Mouse (Mus musculus) MEL (cell line): ENCODE results near the gene Pde10a. TPM values are rescaled to one million over a fixed set of nuclear protein-coding genes. Genes with fewer than 3 reads are reported as not detected.

Experiments
- DNase-seq: peaks from one replicate; pipeline ENCODE4 v3.0.0; 2011; ENCODE audit warnings: low read depth, low spot score
- H3K27ac ChIP-seq: 2 replicates; pipeline ENCODE4 v1.5.1; 2012; ENCODE audit warnings: low read depth, mild to moderate bottlenecking, control low read depth, low read length, moderate library complexity; ENCODE audit not compliant: control insufficient read depth
- H3K27me3 ChIP-seq, 2 experiments: fragments of 150-350 bp in 1 of 2; sonication (generic) in 1 of 2; 2 replicates each; pipeline ENCODE4 v1.6.1; 2012; ENCODE audit warnings: low read length in 2 of 2, mild to moderate bottlenecking in 2 of 2, improper control_type of control experiment in 1 of 2, moderate library complexity in 1 of 2; ENCODE audit not compliant: insufficient read depth in 2 of 2, control insufficient read depth in 1 of 2
- H3K36me3 ChIP-seq, 2 experiments: 2 replicates each; pipeline ENCODE4 v1.6.1; 2012 to 2014; ENCODE audit warnings: low read length in 2 of 2, improper control_type of control experiment in 1 of 2, inconsistent platforms in 1 of 2, mild to moderate bottlenecking in 1 of 2; ENCODE audit not compliant: insufficient read depth in 2 of 2, control insufficient read depth in 1 of 2
- H3K4me1 ChIP-seq, 2 experiments: fragments of 150-350 bp in 1 of 2; sonication (generic) in 1 of 2; 2 replicates each; pipeline ENCODE4 v1.6.1; 2012; ENCODE audit warnings: low read length in 2 of 2, improper control_type of control experiment in 1 of 2, mild to moderate bottlenecking in 1 of 2; ENCODE audit not compliant: insufficient read depth in 2 of 2, control insufficient read depth in 1 of 2
- H3K4me3 ChIP-seq, 2 experiments: fragments of 150-350 bp in 1 of 2; sonication (generic) in 1 of 2; 2 replicates each; pipeline ENCODE4 v1.5.1; 2012; ENCODE audit warnings: low read depth in 2 of 2, low read length in 2 of 2, mild to moderate bottlenecking in 2 of 2, moderate library complexity in 2 of 2, control low read depth in 1 of 2, improper control_type of control experiment in 1 of 2; ENCODE audit not compliant: control insufficient read depth in 1 of 2, insufficient read depth in 1 of 2
- H3K79me2 ChIP-seq: 2 replicates; pipeline ENCODE4 v1.6.1; 2012; ENCODE audit warnings: mild to moderate bottlenecking, low read length, moderate library complexity; ENCODE audit not compliant: control insufficient read depth, poor library complexity, insufficient read depth
- H3K9ac ChIP-seq: 2 replicates; pipeline ENCODE4 v1.6.1; 2012; ENCODE audit warnings: low read depth, mild to moderate bottlenecking, control low read depth, low read length, moderate library complexity; ENCODE audit not compliant: control insufficient read depth, poor library complexity, severe bottlenecking
- H3K9me3 ChIP-seq: fragments of 150-350 bp; sonication (generic); replicated peaks from 2 replicates; pipeline ENCODE4 v1.6.1; 2012; ENCODE audit warnings: mild to moderate bottlenecking, low read length, improper control_type of control experiment, moderate library complexity; ENCODE audit not compliant: insufficient read depth
- CHD2 ChIP-seq: IDR thresholded peaks from 2 replicates; pipeline ENCODE4 v1.6.1; 2011; ENCODE audit warnings: low read length, improper control_type of control experiment
- CTCF ChIP-seq, 3 experiments: IDR thresholded peaks in 2 of 3; conservative IDR thresholded peaks in 1 of 3; 2 replicates each; pipeline ENCODE4 v1.5.1; 2011 to 2012; ENCODE audit warnings: low read length in 3 of 3, low read depth in 2 of 3, mild to moderate bottlenecking in 2 of 3, improper control_type of control experiment in 1 of 3, inconsistent platforms in 1 of 3, mixed read lengths in 1 of 3, moderate library complexity in 1 of 3; ENCODE audit not compliant: control insufficient read depth in 1 of 3, insufficient read depth in 1 of 3, poor library complexity in 1 of 3, severe bottlenecking in 1 of 3
- EP300 ChIP-seq, 2 experiments: IDR thresholded peaks; 2 replicates each; pipeline ENCODE4 v1.6.1; 2011; ENCODE audit warnings: improper control_type of control experiment in 2 of 2, low read length in 2 of 2, low read depth in 1 of 2, mild to moderate bottlenecking in 1 of 2
- ETS1 ChIP-seq: IDR thresholded peaks from 2 replicates; pipeline ENCODE4 v1.6.1; 2012; ENCODE audit warnings: low read depth, mild to moderate bottlenecking, inconsistent platforms, low read length, improper control_type of control experiment, moderate library complexity
- HCFC1 ChIP-seq: IDR thresholded peaks from 2 replicates; pipeline ENCODE4 v1.6.1; 2012; ENCODE audit warnings: low read depth, mild to moderate bottlenecking, inconsistent platforms, low read length, improper control_type of control experiment, moderate library complexity
- JUND ChIP-seq: IDR thresholded peaks from 2 replicates; pipeline ENCODE4 v1.6.1; 2011; ENCODE audit warnings: low read depth, mild to moderate bottlenecking, improper control_type of control experiment, low read length
- MAX ChIP-seq: IDR thresholded peaks from 2 replicates; pipeline ENCODE4 v1.6.1; 2011; ENCODE audit warnings: low read length, improper control_type of control experiment
- MAZ ChIP-seq: IDR thresholded peaks from 2 replicates; pipeline ENCODE4 v1.6.1; 2012; ENCODE audit warnings: low read depth, mild to moderate bottlenecking, inconsistent platforms, low read length, improper control_type of control experiment
- MEF2A ChIP-seq: IDR thresholded peaks from 2 replicates; pipeline ENCODE4 v1.6.1; 2014; ENCODE audit warnings: low read depth, mild to moderate bottlenecking, inconsistent platforms, low read length, improper control_type of control experiment; ENCODE audit not compliant: poor library complexity, insufficient replicate concordance, severe bottlenecking; ENCODE audit errors: extremely low read depth
- MXI1 ChIP-seq: IDR thresholded peaks from 2 replicates; pipeline ENCODE4 v1.6.1; 2011; ENCODE audit warnings: mild to moderate bottlenecking, low read depth, low read length, improper control_type of control experiment
- MYB ChIP-seq: IDR thresholded peaks from 2 replicates; pipeline ENCODE4 v1.6.1; 2011; ENCODE audit warnings: mild to moderate bottlenecking, low read depth, low read length, improper control_type of control experiment
- NELFE ChIP-seq: IDR thresholded peaks from 2 replicates; pipeline ENCODE4 v1.6.1; 2011; ENCODE audit warnings: low read depth, low read length, improper control_type of control experiment
- POLR2A ChIP-seq, 2 experiments: IDR thresholded peaks; 2 replicates each; pipeline ENCODE4 v1.6.1; 2011 to 2012; ENCODE audit warnings: low read length in 2 of 2, mild to moderate bottlenecking in 2 of 2, control low read depth in 1 of 2, improper control_type of control experiment in 1 of 2, low read depth in 1 of 2, moderate library complexity in 1 of 2; ENCODE audit not compliant: control insufficient read depth in 1 of 2, insufficient read depth in 1 of 2, poor library complexity in 1 of 2
- POLR2AphosphoS2 ChIP-seq: IDR thresholded peaks from 2 replicates; pipeline ENCODE4 v1.6.1; 2011; ENCODE audit warnings: low read length, improper control_type of control experiment
- POLR2AphosphoS5 ChIP-seq: IDR thresholded peaks from 2 replicates; pipeline ENCODE4 v1.6.1; 2012; ENCODE audit warnings: low read depth, borderline replicate concordance, mild to moderate bottlenecking, inconsistent platforms, low read length, moderate library complexity, mixed read lengths
- RAD21 ChIP-seq: IDR thresholded peaks from 2 replicates; pipeline ENCODE4 v1.6.1; 2011; ENCODE audit warnings: mild to moderate bottlenecking, low read depth, low read length, improper control_type of control experiment
- SIN3A ChIP-seq: IDR thresholded peaks from 2 replicates; pipeline ENCODE4 v1.6.1; 2012; ENCODE audit warnings: low read length, improper control_type of control experiment, inconsistent platforms
- SMC3 ChIP-seq: IDR thresholded peaks from 2 replicates; pipeline ENCODE4 v1.6.1; 2011; ENCODE audit warnings: low read depth, low read length, improper control_type of control experiment
- UBTF ChIP-seq: IDR thresholded peaks from 2 replicates; pipeline ENCODE4 v1.6.1; 2012; ENCODE audit warnings: low read depth, mild to moderate bottlenecking, inconsistent platforms, low read length, improper control_type of control experiment, moderate library complexity, borderline replicate concordance; ENCODE audit not compliant: insufficient read depth
- USF1 ChIP-seq: IDR thresholded peaks from 2 replicates; pipeline ENCODE4 v1.6.1; 2014; ENCODE audit warnings: low read depth, mild to moderate bottlenecking, inconsistent platforms, low read length, improper control_type of control experiment, moderate library complexity
- USF2 ChIP-seq, 2 experiments: IDR thresholded peaks; 2 replicates each; pipeline ENCODE4 v1.6.1; 2011 to 2012; ENCODE audit warnings: improper control_type of control experiment in 2 of 2, low read length in 2 of 2, borderline replicate concordance in 1 of 2, inconsistent platforms in 1 of 2, low read depth in 1 of 2, mild to moderate bottlenecking in 1 of 2; ENCODE audit not compliant: insufficient read depth in 1 of 2
- ZC3H11A ChIP-seq: IDR thresholded peaks from 2 replicates; pipeline ENCODE4 v1.6.1; 2012; ENCODE audit warnings: low read depth, mild to moderate bottlenecking, inconsistent platforms, low read length, improper control_type of control experiment
- ZKSCAN1 ChIP-seq: IDR thresholded peaks from 2 replicates; pipeline ENCODE4 v1.6.1; 2012; ENCODE audit warnings: low read depth, mild to moderate bottlenecking, inconsistent platforms, low read length, improper control_type of control experiment, moderate library complexity
- ZMIZ1 ChIP-seq: IDR thresholded peaks from 2 replicates; pipeline ENCODE4 v1.6.1; 2012; ENCODE audit warnings: low read depth, mild to moderate bottlenecking, inconsistent platforms, low read length, improper control_type of control experiment, moderate library complexity
- ZNF384 ChIP-seq: IDR thresholded peaks from 2 replicates; pipeline ENCODE4 v1.6.1; 2012; ENCODE audit warnings: low read depth, mild to moderate bottlenecking, inconsistent platforms, low read length, improper control_type of control experiment
- polyA plus RNA-seq, 2 experiments: library from polyadenylated mRNA; stranded (reverse) in 1 of 2; unstranded in 1 of 2; fragments of >175 nt in 1 of 2; fragments of >200 nt in 1 of 2; gene quantifications; 2 replicates each; pipeline versions ENCODE4 v1.2.1 to v1.2.4; 2012; ENCODE audit warnings: low replicate concordance in 2 of 2, low read depth in 1 of 2; ENCODE audit not compliant: insufficient read length in 2 of 2, insufficient read depth in 1 of 2, missing spikeins in 1 of 2
- total RNA-seq: library from RNA; depleted of rRNA; stranded (reverse); fragments of 300-350 nt; gene quantifications from 2 replicates; pipeline ENCODE4 v1.2.3, GENCODE M21; 2012

Pde10a gene
- total and polyA plus RNA-seq, 3 experiments, result 3.1 to 6.9 TPM; not detected in 1

DNA sequence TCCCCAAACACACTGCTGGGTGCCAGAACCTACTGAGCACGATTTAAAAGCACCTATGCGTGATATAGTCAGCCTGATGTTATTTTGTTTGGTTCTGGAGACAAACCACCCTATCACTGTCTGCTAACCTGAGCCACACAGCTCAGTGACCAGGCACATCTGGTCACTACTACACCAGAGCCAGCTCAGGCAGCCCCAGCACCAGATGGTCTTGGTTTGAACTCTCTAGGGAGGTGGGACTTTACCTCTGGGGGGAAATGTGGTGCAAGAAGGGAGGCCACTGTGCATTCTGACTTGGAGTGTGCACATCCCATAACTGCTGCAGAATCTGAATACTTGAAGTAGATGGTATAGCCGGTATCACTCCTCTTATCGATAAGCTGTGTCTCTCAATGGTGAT is 86.7 kb downstream of the Pde10a start:
- TF ChIP-seq ZNF384 (no peak), ZMIZ1 (no peak), ZC3H11A (no peak), MYB (no peak), CHD2 (no peak), POLR2AphosphoS5 (no peak), RAD21 (no peak), ETS1 (no peak)
- no peak overlapping the region for H3K27ac ChIP-seq
- no peak overlapping the region for H3K9ac ChIP-seq
- H3K36me3 ChIP-seq, result no peaks in the 10 kb centered on the region
- H3K9me3 ChIP-seq, result no peaks in the 10 kb centered on the region
- no peak overlapping the region for H3K4me3 ChIP-seq
- H3K79me2 ChIP-seq, result no peaks in the 10 kb centered on the region
- H3K27me3 ChIP-seq, result peaks cover 0 to 2% of the 10 kb centered on the region in 2 experiments; a peak in 3 of 4 replicates
- no peak for DNase-seq
- H3K4me1 ChIP-seq, result no peaks in the 10 kb centered on the region

DNA sequence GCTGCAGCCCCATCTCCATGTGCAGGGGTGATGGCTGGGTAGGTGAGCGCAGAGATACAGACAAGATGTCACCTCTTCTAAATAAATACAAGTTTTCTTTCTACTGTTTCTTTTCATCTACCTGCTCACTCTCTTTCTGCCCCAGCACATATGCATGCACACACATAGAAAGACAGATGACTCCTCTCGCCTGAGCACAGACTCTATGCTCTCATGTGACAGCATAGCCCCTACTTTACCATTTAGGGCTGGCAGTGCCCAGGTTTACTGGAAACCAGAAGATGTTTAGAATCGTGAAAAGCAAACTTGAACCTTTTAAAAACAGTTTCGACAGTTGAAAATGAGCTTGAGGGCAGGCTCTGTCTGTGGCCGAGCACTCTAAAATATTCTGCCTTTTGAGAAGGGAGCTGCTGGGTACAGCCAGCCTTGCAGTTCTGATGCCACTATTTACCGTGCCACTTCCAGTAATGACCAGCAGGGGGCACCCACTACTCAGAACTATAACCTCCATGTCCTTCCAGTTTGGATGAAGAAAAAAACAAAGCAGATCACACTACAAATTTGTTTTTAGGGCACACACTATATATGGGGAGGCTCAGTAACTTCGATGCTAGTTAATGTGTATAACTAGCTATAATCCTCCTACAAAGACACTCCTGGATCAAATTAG is 88.8 kb downstream of the Pde10a start:
- no peaks in the 10 kb centered on the region for H3K36me3 ChIP-seq
- H3K27me3 ChIP-seq, result peaks cover 0 to 2% of the 10 kb centered on the region in 2 experiments; a peak in 3 of 4 replicates
- H3K27ac ChIP-seq, result no peak overlapping the region
- H3K9ac ChIP-seq, result no peak overlapping the region
- no peak overlapping the region for H3K4me3 ChIP-seq
- DNase-seq, result peak; percentile 68
- H3K79me2 ChIP-seq, result no peaks in the 10 kb centered on the region
- H3K4me1 ChIP-seq, result no peaks in the 10 kb centered on the region
- peak; percentile 74 to 88 (median 80) for TF ChIP-seq CTCF (IDR thresholded peaks at IDR 0.05 in 2 of 3, conservative IDR thresholded peaks at IDR 0.05 in 1 of 3; ENCODE audit: control insufficient read depth in 1 of 3, insufficient read depth in 1 of 3, low read depth in 2 of 3, low read length in 3 of 3, poor library complexity in 1 of 3, severe bottlenecking in 1 of 3)
- peak; percentile 96 for TF ChIP-seq SMC3
- peak; percentile 79 for TF ChIP-seq ZC3H11A
- peak; percentile 85 for TF ChIP-seq RAD21
- TF ChIP-seq EP300 (IDR thresholded peaks at IDR 0.05; ENCODE audit: low read depth in 1 of 2, low read length in 2 of 2), result no peak
- TF ChIP-seq ZNF384, result peak; percentile 56
- H3K9me3 ChIP-seq, result no peaks in the 10 kb centered on the region

DNA sequence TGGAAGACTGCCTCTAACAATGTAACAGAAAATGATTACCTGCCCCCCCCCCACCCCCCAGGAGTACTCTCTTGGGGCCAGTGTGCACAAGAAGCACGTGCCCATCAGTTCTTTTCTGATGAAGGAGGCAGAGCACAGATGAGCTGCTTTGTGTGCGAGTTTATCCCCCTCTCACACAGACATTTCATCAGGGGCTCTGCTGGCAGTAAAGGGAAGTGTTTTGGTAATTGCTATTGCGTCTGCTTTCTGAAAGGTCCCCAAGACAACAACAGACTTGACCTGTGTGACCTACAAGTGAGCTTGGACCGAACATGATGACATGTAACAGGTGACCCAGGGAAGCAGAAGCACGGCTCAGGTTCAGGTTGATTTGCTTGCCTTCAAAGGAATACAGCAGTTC is 95.2 kb downstream of the Pde10a start:
- Histone ChIP-seq H3K4me3 (no peak overlapping the region), H3K79me2 (no peaks in the 10 kb centered on the region), H3K9ac (no peak overlapping the region), H3K27ac (no peak overlapping the region), H3K27me3 (peaks cover 0 to 2% of the 10 kb centered on the region in 2 experiments; a peak in 2 of 4 replicates), H3K36me3 (no peaks in the 10 kb centered on the region), H3K4me1 (no peaks in the 10 kb centered on the region), H3K9me3 (no peaks in the 10 kb centered on the region)
- DNase-seq, result no peak
- TF ChIP-seq JUND, result no peak
- TF ChIP-seq SIN3A, result no peak
- no peak for TF ChIP-seq MAZ
- TF ChIP-seq POLR2A (IDR thresholded peaks at IDR 0.05; ENCODE audit: control insufficient read depth in 1 of 2, insufficient read depth in 1 of 2, low read depth in 1 of 2, low read length in 2 of 2, poor library complexity in 1 of 2), result no peak
- TF ChIP-seq CHD2, result no peak
- TF ChIP-seq MAX, result no peak
- no peak for TF ChIP-seq ZNF384
- no peak for TF ChIP-seq HCFC1
- TF ChIP-seq USF1, result no peak
- TF ChIP-seq UBTF, result no peak
- TF ChIP-seq ZKSCAN1, result no peak
- TF ChIP-seq MEF2A, result no peak
- TF ChIP-seq NELFE, result no peak
- no peak for TF ChIP-seq MXI1
- no peak for TF ChIP-seq POLR2AphosphoS2
- no peak for TF ChIP-seq ZMIZ1
- no peak for TF ChIP-seq USF2 (IDR thresholded peaks at IDR 0.05; ENCODE audit: borderline replicate concordance in 1 of 2, insufficient read depth in 1 of 2, low read depth in 1 of 2, low read length in 2 of 2)
